Mouse (Mus musculus): ENCODE results near the gene Gm13287. TPM values are rescaled to one million over a fixed set of nuclear protein-coding genes. Genes with fewer than 3 reads are reported as not detected.
"Not testable (repeated sequence)": the region's sequence is repeated elsewhere in the genome, so short reads cannot be mapped to it uniquely, and the experiment has no call there.

Gm13287 gene
- polyA plus RNA-seq, 1 experiment from 2014 or later, result not detected

DNA sequence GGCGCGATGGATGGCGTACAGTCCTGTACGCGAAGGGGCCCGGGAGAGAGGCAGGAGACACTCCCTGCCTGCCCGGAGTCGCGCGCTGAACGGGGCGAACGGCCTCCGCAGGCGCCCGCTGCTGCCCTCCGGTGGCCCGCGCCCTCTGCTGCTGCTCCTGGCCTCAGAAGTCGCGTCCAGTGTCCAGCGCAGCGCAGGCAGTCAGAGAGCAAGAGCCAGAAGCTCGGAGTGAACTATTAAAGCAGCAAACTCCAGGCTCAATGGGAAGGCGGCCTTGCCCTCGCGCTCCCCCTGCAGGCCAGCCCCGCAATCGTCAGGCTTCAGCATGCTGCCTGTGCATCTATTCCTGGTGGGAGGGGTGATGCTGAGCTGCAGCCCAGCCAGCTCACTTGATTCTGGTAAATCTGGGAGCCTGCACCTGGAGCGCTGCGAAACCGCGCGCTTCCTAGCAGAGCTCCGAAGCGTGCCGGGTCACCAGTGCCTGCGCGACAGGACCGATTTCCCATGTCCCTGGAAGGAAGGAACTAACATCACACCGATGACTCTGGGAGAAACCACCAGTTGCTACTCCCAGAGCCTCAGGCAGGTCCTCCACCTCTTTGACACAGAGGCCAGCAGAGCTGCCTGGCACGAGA is 39.6 kb upstream of the Gm13287 start:
- H3K4me1 ChIP-seq (ENCODE audit: insufficient read depth, low read length); H3K27ac ChIP-seq (ENCODE audit: low read length); H3K9me3 ChIP-seq (ENCODE audit: low read length); H3K27me3 ChIP-seq (ENCODE audit: insufficient read depth, low read length); H3K36me3 ChIP-seq (ENCODE audit: insufficient read depth, low read length); ATAC-seq (ENCODE audit: low FRiP score, low TSS enrichment): not testable (repeated sequence)
- H3K9ac ChIP-seq (replicated peaks; ENCODE audit: low read length), result 0 out of 2 replicates have a peak overlapping the region, but pooled peaks have one; percentile 41
- peak overlapping the region; percentile 27 for H3K4me3 ChIP-seq (ENCODE audit: low read length)
- H3K4me2 ChIP-seq (replicated peaks; ENCODE audit: low read depth, low read length), result peak overlapping the region; percentile 39
- WGBS, result 2% methylated on average over 25 of the region's 42 CpGs

- not testable (repeated sequence) for H3K27me3 ChIP-seq (ENCODE audit: insufficient read depth, low read length); H3K4me1 ChIP-seq (ENCODE audit: insufficient read depth, low read length); H3K9ac ChIP-seq (replicated peaks; ENCODE audit: low read length); H3K9me3 ChIP-seq (ENCODE audit: low read length); ATAC-seq (ENCODE audit: low FRiP score, low TSS enrichment); H3K4me3 ChIP-seq (ENCODE audit: low read length); H3K4me2 ChIP-seq (replicated peaks; ENCODE audit: low read depth, low read length); H3K36me3 ChIP-seq (ENCODE audit: insufficient read depth, low read length); H3K27ac ChIP-seq (ENCODE audit: low read length)
- WGBS, result no CpG with 5 or more reads among the region's 32 CpGs
Observed at GRCm38 (mm10) chr4:88773534-88773933, 29.5 kb upstream of the Gm13287 start, which contains the start of gene Gm13290. TSS of gene Gm13290 (plus strand) at chr4:88773834.

GRCm38 (mm10) chr4:88776622-88777021 is 26.4 kb upstream of the Gm13287 start, which contains the start of gene Gm13289:
TSS of gene Gm13289 (plus strand) at chr4:88776922.
- not testable (repeated sequence) for H3K4me3 ChIP-seq (ENCODE audit: low read length); ATAC-seq (ENCODE audit: low FRiP score, low TSS enrichment); H3K27ac ChIP-seq (ENCODE audit: low read length); H3K4me1 ChIP-seq (ENCODE audit: insufficient read depth, low read length); H3K4me2 ChIP-seq (replicated peaks; ENCODE audit: low read depth, low read length); H3K36me3 ChIP-seq (ENCODE audit: insufficient read depth, low read length); H3K27me3 ChIP-seq (ENCODE audit: insufficient read depth, low read length); H3K9ac ChIP-seq (replicated peaks; ENCODE audit: low read length); H3K9me3 ChIP-seq (ENCODE audit: low read length)
- WGBS, result no CpG with 5 or more reads among the region's 29 CpGs

- not testable (repeated sequence) for H3K4me3 ChIP-seq (ENCODE audit: low read length); H3K9me3 ChIP-seq (ENCODE audit: low read length); H3K27ac ChIP-seq (ENCODE audit: low read length); H3K9ac ChIP-seq (replicated peaks; ENCODE audit: low read length); H3K4me1 ChIP-seq (ENCODE audit: insufficient read depth, low read length); ATAC-seq (ENCODE audit: low FRiP score, low TSS enrichment); H3K27me3 ChIP-seq (ENCODE audit: insufficient read depth, low read length); H3K36me3 ChIP-seq (ENCODE audit: insufficient read depth, low read length); H3K4me2 ChIP-seq (replicated peaks; ENCODE audit: low read depth, low read length)
- no CpG with 5 or more reads among the region's 29 CpGs for WGBS
Observed at GRCm38 (mm10) chr4:88779550-88779949, 23.5 kb upstream of the Gm13287 start, which contains the start of gene Gm13272. TSS of gene Gm13272 (plus strand) at chr4:88779850.

GRCm38 (mm10) chr4:88780320-88780719 is 22.7 kb upstream of the Gm13287 start:
- not testable (repeated sequence) for H3K27ac ChIP-seq (ENCODE audit: low read length); H3K4me1 ChIP-seq (ENCODE audit: insufficient read depth, low read length); H3K9me3 ChIP-seq (ENCODE audit: low read length); H3K9ac ChIP-seq (replicated peaks; ENCODE audit: low read length); H3K36me3 ChIP-seq (ENCODE audit: insufficient read depth, low read length); ATAC-seq (ENCODE audit: low FRiP score, low TSS enrichment); H3K4me2 ChIP-seq (replicated peaks; ENCODE audit: low read depth, low read length); H3K27me3 ChIP-seq (ENCODE audit: insufficient read depth, low read length); H3K4me3 ChIP-seq (ENCODE audit: low read length)
- 52% methylated on average over 14 of the region's 18 CpGs for WGBS

DNA sequence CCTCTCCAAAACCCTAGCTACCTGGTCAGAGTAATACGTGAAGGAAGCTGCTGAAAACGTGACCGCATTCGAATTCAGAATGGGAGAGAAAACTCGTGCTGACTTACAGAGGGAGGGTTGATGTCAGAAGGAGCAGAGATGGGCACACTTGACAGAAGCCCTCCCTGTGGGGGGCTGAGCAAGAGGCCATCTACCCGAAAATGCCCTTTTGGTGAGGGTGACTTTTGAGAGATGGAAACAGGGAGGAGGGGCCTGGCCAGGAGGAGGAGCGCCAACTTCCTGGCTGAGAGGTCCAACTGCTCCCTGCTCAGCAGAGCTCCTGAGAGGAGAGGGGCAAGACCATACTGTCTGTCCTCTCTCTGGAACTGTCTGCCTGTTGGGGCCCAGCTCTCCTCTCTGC is 21.2 kb upstream of the Gm13287 start, which contains the start of gene Ifnz:
Gene Ifnz, plus strand, starts transcription at position 301 of the 400 bp plus-strand sequence.
- 16% methylated on average over 3 of the region's 7 CpGs for WGBS
- not testable (repeated sequence) for H3K4me1 ChIP-seq (ENCODE audit: insufficient read depth, low read length); ATAC-seq (ENCODE audit: low FRiP score, low TSS enrichment); H3K36me3 ChIP-seq (ENCODE audit: insufficient read depth, low read length); H3K27me3 ChIP-seq (ENCODE audit: insufficient read depth, low read length); H3K9ac ChIP-seq (replicated peaks; ENCODE audit: low read length); H3K9me3 ChIP-seq (ENCODE audit: low read length)
- H3K27ac ChIP-seq (ENCODE audit: low read length), result 0 out of 2 replicates have a peak within 1 kb of the TSS, but pooled peaks have one; percentile 56
- peak within 1 kb of the TSS; percentile 22; the same call in 1 of the 2 replicates for H3K4me3 ChIP-seq (ENCODE audit: low read length)
- H3K4me2 ChIP-seq (replicated peaks; ENCODE audit: low read depth, low read length), result peak within 1 kb of the TSS; percentile 42

DNA sequence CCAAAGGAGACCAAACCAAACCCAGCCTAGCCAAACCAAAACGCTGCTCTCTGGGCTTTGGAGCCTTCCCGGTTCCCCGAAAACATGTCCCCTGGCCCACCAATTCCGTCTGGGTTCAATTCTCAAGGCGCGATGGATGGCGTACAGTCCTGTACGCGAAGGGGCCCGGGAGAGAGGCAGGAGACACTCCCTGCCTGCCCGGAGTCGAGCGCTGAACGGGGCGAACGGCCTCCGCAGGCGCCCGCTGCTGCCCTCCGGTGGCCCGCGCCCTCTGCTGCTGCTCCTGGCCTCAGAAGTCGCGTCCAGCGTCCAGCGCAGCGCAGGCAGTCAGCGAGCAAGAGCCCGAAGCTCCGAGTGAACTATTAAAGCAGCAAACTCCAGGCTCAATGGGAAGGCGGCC is 20.7 kb upstream of the Gm13287 start:
- not testable (repeated sequence) for H3K27me3 ChIP-seq (ENCODE audit: insufficient read depth, low read length); ATAC-seq (ENCODE audit: low FRiP score, low TSS enrichment); H3K4me1 ChIP-seq (ENCODE audit: insufficient read depth, low read length); H3K9ac ChIP-seq (replicated peaks; ENCODE audit: low read length); H3K9me3 ChIP-seq (ENCODE audit: low read length); H3K36me3 ChIP-seq (ENCODE audit: insufficient read depth, low read length)
- Histone ChIP-seq H3K4me2 (replicated peaks; ENCODE audit: low read depth, low read length) (peak overlapping the region; percentile 42), H3K4me3 (ENCODE audit: low read length) (peak overlapping the region; percentile 22; the same call in 1 of the 2 replicates), H3K27ac (ENCODE audit: low read length) (0 out of 2 replicates have a peak overlapping the region, but pooled peaks have one; percentile 56)
- WGBS, result 0% methylated on average over 1 of the region's 31 CpGs

DNA sequence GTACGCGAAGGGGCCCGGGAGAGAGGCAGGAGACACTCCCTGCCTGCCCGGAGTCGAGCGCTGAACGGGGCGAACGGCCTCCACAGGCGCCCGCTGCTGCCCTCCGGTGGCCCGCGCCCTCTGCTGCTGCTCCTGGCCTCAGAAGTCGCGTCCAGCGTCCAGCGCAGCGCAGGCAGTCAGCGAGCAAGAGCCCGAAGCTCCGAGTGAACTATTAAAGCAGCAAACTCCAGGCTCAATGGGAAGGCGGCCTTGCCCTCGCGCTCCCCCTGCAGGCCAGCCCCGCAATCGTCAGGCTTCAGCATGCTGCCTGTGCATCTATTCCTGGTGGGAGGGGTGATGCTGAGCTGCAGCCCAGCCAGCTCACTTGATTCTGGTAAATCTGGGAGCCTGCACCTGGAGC is 17.6 kb upstream of the Gm13287 start, which contains the start of gene Gm13276:
Gene Gm13276, plus strand, starts transcription at position 301 of the 400 bp plus-strand sequence.
- not testable (repeated sequence) for H3K9ac ChIP-seq (replicated peaks; ENCODE audit: low read length); H3K4me2 ChIP-seq (replicated peaks; ENCODE audit: low read depth, low read length); H3K27ac ChIP-seq (ENCODE audit: low read length); H3K4me3 ChIP-seq (ENCODE audit: low read length); H3K9me3 ChIP-seq (ENCODE audit: low read length); ATAC-seq (ENCODE audit: low FRiP score, low TSS enrichment); H3K4me1 ChIP-seq (ENCODE audit: insufficient read depth, low read length); H3K36me3 ChIP-seq (ENCODE audit: insufficient read depth, low read length); H3K27me3 ChIP-seq (ENCODE audit: insufficient read depth, low read length)
- WGBS, result no CpG with 5 or more reads among the region's 27 CpGs

DNA sequence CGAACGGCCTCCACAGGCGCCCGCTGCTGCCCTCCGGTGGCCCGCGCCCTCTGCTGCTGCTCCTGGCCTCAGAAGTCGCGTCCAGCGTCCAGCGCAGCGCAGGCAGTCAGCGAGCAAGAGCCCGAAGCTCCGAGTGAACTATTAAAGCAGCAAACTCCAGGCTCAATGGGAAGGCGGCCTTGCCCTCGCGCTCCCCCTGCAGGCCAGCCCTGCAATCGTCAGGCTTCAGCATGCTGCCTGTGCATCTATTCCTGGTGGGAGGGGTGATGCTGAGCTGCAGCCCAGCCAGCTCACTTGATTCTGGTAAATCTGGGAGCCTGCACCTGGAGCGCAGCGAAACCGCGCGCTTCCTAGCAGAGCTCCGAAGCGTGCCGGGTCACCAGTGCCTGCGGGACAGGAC is 14.7 kb upstream of the Gm13287 start, which contains the start of gene Gm13277:
Gene Gm13277, plus strand, starts transcription at position 231 of the 400 bp plus-strand sequence.
- 0% methylated on average over 2 of the region's 28 CpGs for WGBS

GRCm38 (mm10) chr4:88791250-88791649 is 11.8 kb upstream of the Gm13287 start, which contains the start of gene Gm13278:
TSS of gene Gm13278 (plus strand) at chr4:88791550.
- H3K27ac ChIP-seq (ENCODE audit: low read length); H3K4me1 ChIP-seq (ENCODE audit: insufficient read depth, low read length); H3K36me3 ChIP-seq (ENCODE audit: insufficient read depth, low read length); H3K4me2 ChIP-seq (replicated peaks; ENCODE audit: low read depth, low read length); H3K4me3 ChIP-seq (ENCODE audit: low read length); ATAC-seq (ENCODE audit: low FRiP score, low TSS enrichment); H3K9ac ChIP-seq (replicated peaks; ENCODE audit: low read length); H3K27me3 ChIP-seq (ENCODE audit: insufficient read depth, low read length); H3K9me3 ChIP-seq (ENCODE audit: low read length): not testable (repeated sequence)
- no CpG with 5 or more reads among the region's 28 CpGs for WGBS

More for the DNA sequence above, 14.7 kb upstream of the Gm13287 start, which contains the start of gene Gm13277:
- H3K27ac ChIP-seq (ENCODE audit: low read length); H3K4me1 ChIP-seq (ENCODE audit: insufficient read depth, low read length); H3K36me3 ChIP-seq (ENCODE audit: insufficient read depth, low read length); H3K4me2 ChIP-seq (replicated peaks; ENCODE audit: low read depth, low read length); H3K9me3 ChIP-seq (ENCODE audit: low read length); H3K9ac ChIP-seq (replicated peaks; ENCODE audit: low read length); H3K4me3 ChIP-seq (ENCODE audit: low read length); H3K27me3 ChIP-seq (ENCODE audit: insufficient read depth, low read length); ATAC-seq (ENCODE audit: low FRiP score, low TSS enrichment): not testable (repeated sequence)

Measured in kidney, embryonic 16.5 days (tissue).